Mouse (Mus musculus) left cerebral cortex, adult 9 months (tissue): ENCODE measurements around the gene Ankrd42.

Experiments
- DNase-seq, 2 experiments: peaks; one replicate each; pipeline ENCODE4 v3.0.0; 2022; ENCODE audit warnings: low spot score in 2 of 2

Gene Ankrd42

DNA sequence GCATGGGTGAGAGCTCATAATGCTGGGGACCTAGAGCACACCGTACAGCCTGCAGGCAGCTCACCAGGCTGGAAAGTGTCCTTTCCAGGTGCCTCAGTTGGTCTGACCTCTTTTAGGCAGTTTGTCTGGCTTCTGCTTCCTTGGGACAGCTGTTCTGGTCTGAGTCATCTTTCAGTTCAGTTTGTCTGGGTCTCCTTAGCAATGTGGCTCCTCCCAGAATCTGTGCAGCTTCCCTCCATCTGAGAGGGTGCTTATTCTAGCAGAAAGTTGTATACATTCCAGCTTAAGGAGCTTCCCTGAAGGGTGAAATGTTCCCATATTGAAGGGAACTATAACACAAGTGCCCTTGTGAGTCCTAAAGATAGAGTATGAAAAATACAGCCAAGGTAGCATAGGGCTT is 70.2 kb downstream of the Ankrd42 start:
- no peak for DNase-seq

GRCm38 (mm10) chr7:92560986-92561876 is 75.7 kb downstream of the Ankrd42 start, which contains the start of gene Ccdc90b:
Gene Ccdc90b (plus strand): TSS chr7:92561149.
- peak; percentile 84 to 93 for DNase-seq

- DNase-seq: no peak
Observed at GRCm38 (mm10) chr7:92558744-92559143, 78.2 kb downstream of the Ankrd42 start.

DNA sequence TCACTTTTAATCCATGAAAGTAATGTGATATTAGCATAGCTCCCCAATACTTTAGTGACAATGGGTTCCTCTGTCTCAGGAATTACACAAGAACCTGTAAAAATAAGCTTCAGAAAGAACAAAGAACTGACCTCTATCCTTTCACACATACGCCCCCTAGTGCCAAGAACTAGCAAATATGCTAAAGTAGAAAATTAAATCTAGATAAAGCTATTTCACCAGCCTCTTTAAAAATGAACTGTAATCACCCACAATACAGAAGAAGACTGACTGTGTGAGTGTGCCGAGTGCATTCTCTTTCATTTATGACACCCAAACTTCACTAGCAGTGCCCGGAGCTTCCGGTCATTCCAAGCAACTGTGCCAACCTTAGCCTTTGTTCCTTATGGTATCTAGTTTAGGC is 86.0 kb downstream of the Ankrd42 start:
- DNase-seq: peak in 1 of 2 experiments; percentile 51

GRCm38 (mm10) chr7:92550248-92550989 is 86.5 kb downstream of the Ankrd42 start:
- DNase-seq: no peak

DNA sequence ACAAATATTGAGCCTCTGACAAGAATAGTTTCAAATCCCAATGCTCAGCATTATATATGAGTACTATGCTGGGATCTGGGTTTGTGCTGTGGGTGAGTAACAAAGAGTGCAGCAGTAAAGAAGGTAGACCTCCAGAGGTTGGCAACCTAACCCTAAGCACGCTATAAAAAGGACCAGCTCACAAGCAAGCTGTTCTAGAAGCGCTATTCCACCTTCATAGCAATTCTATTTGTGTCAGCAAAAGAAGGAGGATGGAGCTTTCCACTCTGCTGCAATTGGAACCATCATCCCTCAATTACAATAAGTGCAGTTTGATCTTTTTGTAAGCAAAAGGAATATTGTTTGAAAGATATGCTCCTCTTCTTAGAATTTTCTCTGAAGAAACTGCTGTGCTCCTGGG is 90.2 kb downstream of the Ankrd42 start:
- no peak for DNase-seq

DNA sequence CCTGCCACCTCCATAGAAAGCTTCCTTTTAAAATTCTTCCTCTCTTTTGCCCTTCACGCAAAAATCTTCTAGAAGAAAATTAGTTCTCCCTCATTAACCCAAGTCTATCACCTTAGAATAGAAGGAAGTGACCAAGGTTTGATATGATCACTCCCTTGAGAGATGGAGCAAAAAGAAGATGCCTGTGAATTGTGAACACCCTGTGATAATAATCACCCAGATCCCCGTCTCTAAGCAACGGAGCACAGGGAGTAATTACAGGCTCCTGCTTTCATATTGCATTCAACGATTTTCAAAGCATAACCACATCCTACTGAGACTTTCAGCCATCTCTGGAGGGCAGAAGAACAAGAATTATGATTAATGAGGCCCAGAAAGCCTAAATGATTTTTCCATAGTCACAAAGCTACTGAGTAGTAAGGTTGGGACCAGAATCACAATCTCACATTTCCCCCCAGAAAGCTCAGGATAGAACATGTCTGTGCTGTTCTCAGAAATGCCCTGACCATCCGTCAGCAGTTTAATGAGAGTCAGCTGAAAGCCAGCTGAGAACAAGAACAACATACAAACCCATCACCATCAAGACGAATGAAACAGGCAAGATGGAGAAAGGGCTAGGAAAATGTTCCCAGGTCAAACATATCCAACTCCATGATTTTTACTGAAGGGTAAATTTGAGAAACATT is 104.4 kb downstream of the Ankrd42 start:
- no peak for DNase-seq
